Mouse (Mus musculus) neutrophil, adult 5-6 weeks (primary cell): ENCODE results near the gene Zfp644. TPM values are rescaled to one million over a fixed set of nuclear protein-coding genes. Genes with fewer than 3 reads are reported as not detected.
"Not testable (repeated sequence)": the region's sequence is repeated elsewhere in the genome, so short reads cannot be mapped to it uniquely, and the experiment has no call there.

Source experiments
- ATAC-seq: fragments of 151-379, 151-347 bp; 2 replicates; pipeline ENCODE4 v1.8.0; 2017; ENCODE audit warnings: mild to moderate bottlenecking, moderate TSS enrichment; ENCODE audit not compliant: insufficient number of reproducible peaks, poor library complexity, low FRiP score, severe bottlenecking; ENCODE audit errors: extremely low read depth
- total RNA-seq: library from RNA; stranded (forward); fragments of 200-1000 nt; gene quantifications from 2 replicates; pipeline ENCODE4 v1.2.3, GENCODE M21; 2017

Zfp644 gene
- total RNA-seq, result 99.7 TPM in 2 replicates

DNA sequence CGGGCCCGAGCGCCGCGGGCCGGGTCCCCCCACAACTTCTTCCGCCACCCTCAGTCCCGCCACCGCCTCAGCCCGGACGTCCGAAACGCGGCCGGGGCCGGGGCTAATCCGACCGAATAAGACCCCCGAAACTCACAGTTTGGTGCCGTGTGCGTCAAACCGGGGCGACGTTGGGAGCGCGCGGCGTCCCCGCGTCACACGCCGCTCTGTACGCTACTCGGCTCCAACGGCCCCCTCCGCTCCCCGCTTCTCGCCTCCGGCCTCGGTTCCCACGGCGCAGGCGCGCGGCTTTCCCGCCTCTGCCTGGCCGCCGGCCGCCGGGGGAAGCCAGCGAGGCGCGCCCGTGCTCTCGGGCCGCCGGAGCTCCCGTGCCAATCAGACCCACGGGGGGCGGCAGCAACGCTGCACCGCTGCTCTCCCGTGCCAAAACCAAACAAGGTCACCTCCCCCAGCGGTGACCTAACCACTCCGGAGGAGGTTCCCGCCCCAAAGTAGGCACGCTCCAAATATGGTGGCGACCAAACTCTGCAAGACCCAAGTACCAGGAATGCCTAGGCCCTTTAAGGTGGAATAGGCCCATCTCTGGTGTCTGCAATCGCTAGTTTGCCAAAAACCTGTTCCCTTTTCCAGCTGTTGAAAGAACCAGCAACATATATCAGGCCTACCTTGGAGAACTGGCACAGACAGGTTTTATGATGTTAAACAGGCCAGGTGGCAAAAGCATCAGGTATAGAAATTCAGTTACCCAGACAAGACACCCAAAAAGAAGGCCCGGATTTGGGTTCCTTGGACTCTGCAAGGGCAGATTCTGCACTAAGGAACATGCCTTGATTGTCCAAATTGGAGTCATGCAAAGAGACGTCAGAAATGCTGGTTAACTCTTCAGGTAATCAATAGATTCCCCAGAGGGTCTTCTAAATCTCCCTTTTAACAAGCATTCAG is at the start of gene Zfp644:
Gene Zfp644 (minus strand): TSS at position 892 of the 942 bp plus-strand sequence.
- peak; percentile 85 for ATAC-seq

DNA sequence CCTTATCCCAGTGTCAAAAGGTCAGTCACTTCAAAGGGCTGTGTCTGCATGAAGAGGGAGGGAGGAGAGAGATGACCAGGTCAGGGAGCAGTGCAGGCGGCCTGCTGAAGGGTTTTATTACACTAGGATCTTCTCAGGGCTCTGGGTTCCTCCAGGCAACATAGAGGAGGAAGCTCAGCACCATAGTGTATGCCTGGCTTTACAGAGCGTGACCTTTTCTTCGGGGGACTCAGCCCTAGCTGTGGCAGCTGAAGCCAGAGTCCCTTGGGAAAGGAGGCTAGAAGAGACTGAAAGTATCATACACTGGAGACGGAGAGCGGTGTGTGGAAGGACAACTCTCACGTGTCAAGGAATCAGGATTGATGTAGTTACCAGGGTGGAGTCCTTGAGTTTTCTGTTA is 42.6 kb upstream of the Zfp644 start:
- ATAC-seq, result peak; percentile 16; the same call in 1 of the 2 replicates

DNA sequence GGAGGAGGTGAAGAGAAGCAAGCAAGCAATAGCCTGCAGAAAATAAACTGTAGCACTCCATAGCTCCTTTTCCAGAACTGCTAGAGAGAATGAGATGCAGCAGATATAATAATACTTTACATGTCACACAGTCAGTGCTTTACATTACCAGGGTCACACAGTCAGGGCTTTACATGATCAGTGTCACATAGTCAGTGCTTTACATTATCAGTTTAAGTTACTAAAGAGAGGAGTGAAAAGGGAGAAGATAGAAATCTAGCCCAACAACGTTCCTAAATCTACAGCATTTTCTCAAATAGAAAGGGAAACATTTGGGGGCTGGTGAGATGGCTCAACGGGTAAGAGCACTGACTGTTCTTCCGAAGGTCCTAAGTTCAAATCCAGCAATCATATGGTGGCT is 26.4 kb upstream of the Zfp644 start:
- no peak for ATAC-seq

DNA sequence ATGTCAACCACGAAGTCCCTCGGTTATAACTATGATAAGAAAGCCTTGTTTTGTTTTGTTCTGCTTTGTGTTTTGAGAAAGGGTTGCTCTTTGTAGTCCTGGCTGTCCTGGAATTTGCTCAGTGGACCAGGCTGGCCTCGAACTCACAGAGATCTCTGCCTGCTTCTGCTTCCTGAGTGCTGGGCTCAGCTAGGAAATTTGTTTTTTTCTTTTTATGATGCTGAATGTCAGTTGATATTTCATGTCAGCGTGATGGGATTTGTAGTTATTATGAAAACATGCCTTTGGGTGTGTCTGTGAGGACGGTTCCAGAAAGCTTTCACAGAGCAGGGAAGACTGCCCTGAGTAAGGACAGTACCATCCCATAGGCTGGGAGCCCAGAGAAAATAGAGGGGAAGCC is 25.7 kb upstream of the Zfp644 start:
- no peak for ATAC-seq

GRCm38 (mm10) chr5:106711870-106712277 is 14.8 kb upstream of the Zfp644 start:
- ATAC-seq, result no peak

GRCm38 (mm10) chr5:106711220-106711726 is 14.2 kb upstream of the Zfp644 start:
- no peak for ATAC-seq

- no peak for ATAC-seq
Measured at GRCm38 (mm10) chr5:106710611-106711010, 13.5 kb upstream of the Zfp644 start.

- no peak for ATAC-seq
Measured at GRCm38 (mm10) chr5:106710085-106710409, 13.0 kb upstream of the Zfp644 start.

DNA sequence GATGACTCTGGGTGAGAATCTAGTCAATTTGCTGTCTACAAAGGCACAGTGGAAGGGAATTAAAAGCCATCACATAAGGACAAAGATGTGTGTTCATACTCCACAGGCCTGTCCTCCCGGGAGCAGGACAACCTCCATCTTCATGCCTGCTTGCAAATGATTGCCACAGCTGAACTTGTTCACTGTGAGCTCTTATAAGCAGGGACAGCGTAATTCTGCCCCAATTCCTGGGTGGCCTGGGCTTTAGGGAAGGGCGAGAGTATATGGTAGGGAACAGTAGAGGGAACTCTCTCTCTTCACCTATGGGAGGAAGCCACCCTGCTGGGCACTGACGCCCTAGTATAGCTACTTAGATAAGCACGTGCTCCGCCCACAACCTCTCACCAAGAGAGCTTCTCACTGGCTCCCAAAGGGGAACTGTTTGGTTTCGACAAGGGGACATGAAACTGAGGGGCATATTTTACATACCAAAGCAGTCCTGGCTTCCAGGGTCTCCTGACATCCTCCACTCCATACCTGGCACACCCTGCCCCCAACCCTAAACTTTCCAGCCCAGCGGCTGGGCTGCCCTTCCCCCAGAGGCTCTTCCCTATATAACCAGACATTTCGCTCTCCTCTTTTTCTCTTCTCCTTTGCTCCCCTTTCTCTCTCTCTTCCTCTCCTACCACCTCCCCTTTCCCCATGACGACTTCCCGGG is 12.4 kb upstream of the Zfp644 start:
- ATAC-seq, result peak; percentile 80

- no peak for ATAC-seq
Measured at GRCm38 (mm10) chr5:106706363-106706762, 9.3 kb upstream of the Zfp644 start.

GRCm38 (mm10) chr5:106705162-106705561 is 8.1 kb upstream of the Zfp644 start:
- ATAC-seq, result no peak

- peak; percentile 22; the same call in 1 of the 2 replicates for ATAC-seq
Measured at GRCm38 (mm10) chr5:106695681-106696395, 1.2 kb downstream of the Zfp644 start.

DNA sequence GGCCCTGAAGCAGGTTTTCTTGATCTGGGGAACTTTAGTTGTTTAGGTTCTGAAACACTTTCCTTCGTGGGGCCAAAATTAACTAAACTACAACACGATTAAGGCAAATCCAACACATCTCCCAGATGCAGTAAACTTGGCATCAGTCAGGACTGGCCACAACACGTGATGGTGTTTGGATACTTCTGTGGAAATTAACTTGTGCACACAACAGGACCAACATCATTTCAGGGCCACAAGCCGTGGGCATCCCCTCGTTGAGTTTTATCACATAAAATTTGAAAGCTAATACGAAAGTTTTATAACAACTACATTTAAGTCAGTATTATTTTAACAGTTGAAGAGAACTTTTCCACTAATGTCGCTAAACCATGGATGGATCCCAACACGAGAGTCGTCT is 1.9 kb downstream of the Zfp644 start:
- no peak for ATAC-seq

DNA sequence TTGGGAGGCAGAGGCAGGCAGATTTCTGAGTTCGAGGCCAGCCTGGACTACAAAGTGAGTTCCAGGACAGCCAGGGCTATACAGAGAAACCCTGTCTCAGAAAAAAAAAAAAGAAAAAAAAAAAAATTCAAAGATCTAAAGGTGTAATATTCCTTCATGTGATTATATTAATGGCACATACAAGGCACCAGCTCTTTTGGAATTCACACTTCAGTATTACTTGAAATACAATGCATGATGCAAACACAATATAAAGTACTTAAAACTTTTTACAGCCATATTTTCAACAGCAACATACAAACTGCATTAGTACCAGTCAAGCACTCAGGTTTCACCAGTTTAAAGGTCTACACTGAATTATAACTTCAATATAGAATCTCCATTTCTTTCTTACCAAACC is 2.4 kb downstream of the Zfp644 start:
- no peak for ATAC-seq

GRCm38 (mm10) chr5:106693034-106693433 is 4.1 kb downstream of the Zfp644 start:
- peak; percentile 37; the same call in 1 of the 2 replicates for ATAC-seq

DNA sequence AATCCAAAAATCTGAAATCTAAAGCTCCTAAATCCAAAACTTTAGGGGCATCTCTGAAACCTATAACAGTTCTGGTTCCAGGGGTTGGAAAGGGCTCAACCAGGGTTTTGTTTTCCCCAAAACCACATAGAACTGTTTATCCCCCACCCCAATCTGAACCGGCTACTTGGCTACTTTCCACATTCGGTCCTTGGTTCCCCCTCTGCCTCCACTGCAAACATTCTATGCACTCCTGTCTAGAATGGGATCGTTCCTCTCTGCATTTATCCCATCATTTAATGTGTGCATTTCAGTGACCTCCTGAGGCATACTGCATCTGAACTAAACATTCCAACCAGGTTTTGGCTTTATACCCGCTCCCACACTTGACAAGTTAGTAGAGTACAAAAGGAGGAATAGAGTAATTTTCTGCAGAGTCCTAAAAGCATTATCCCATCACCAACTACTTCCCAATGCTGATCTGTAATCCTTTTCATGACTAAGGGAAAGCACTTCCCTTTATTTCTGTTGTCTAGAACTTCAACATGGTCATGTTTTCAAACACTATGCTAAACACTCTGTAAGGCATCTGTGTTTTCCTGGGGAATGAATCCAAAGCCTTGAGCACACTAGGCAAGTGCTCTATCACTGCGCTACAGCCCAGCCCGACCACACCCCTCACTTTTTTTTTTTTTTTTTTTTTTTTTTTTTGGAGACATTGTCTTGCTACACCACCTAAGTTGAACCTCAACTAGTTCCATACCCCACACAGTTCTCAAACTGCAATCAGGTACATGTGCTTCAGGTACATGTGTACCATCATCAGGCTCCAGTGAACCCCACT is 16.2 kb downstream of the Zfp644 start:
- ATAC-seq, result no peak

- ATAC-seq, result no peak
Measured at GRCm38 (mm10) chr5:106679659-106680058, 17.4 kb downstream of the Zfp644 start.

DNA sequence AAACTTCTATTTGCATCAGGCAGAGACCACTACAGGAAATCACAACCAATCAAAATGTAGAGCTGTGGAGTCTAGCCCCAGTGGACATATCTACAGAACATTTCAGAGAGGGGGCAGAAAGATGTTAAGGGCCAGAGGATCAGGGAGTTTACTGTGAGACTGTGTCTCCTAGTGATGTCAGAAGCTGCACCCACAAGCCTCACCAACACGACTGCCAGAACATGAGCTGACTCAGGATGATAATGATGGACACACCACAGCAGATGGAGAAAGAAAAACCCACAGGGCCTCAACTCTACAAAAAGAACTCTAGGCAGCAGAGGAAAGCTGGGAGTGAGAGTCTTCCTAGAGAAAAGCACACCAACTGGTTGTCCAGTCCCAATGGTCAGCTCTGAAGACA is 18.3 kb downstream of the Zfp644 start:
- not testable (repeated sequence) for ATAC-seq
